Mouse (Mus musculus): ENCODE measurements at regions not wholly inside any gene's neighbourhood (a gene's known extent, or its start where the extent isn't known, plus 50 kb on each side); places are given as distances from the start of the nearest gene placed in this dataset.

DNA sequence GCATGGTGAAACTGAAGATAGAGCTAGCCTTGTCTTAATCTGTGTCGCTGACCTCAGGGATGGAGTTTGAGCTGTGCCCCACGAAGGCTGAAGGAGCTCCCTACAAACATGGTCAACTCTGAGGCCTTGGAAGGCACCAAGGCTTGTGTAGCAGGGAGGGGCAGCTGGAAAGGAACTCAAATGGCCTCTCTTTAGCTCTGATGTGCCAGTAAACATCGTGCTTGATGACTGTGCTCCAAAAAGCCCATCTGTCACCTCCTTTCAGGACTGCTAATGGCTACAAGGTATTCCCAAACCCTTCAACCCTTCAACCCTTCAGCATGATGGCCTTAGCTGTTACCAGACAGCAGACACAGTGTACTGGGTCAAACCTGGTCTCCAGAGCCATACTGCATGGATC, 334.3 kb upstream of the Npvf start:
- H3K9ac ChIP-seq (ENCODE audit: insufficient read depth, low read depth) = no peak overlapping the region
- H3K79me2 ChIP-seq (replicated peaks; ENCODE audit: control insufficient read depth, extremely low read depth, insufficient read depth, poor library complexity, severe bottlenecking) = no peaks in the 10 kb centered on the region
- DNase-seq (ENCODE audit: extremely low read depth) = no peak
- H3K27me3 ChIP-seq (replicated peaks) = peaks cover 10% of the 10 kb centered on the region
- no peak overlapping the region for H3K27ac ChIP-seq (ENCODE audit: insufficient read depth, low read depth)
- TF ChIP-seq KAT2A (IDR thresholded peaks at IDR 0.05; ENCODE audit: insufficient replicate concordance, low read length) (no peak), EP300 (IDR thresholded peaks at IDR 0.05; ENCODE audit: low read length) (no peak), TBP (conservative IDR thresholded peaks at IDR 0.05; ENCODE audit: low read depth, low read length) (no peak), POLR2A (IDR thresholded peaks at IDR 0.05; ENCODE audit: low read depth, low read length) (no peak), NELFE (IDR thresholded peaks at IDR 0.05; ENCODE audit: low read depth, low read length) (no peak), MXI1 (IDR thresholded peaks at IDR 0.05; ENCODE audit: low read depth, low read length) (no peak), ZMIZ1 (IDR thresholded peaks at IDR 0.05; ENCODE audit: low read depth, low read length) (no peak), JUN (IDR thresholded peaks at IDR 0.05; ENCODE audit: insufficient read depth, low read depth, low read length) (no peak), SIN3A (IDR thresholded peaks at IDR 0.05; ENCODE audit: low read length) (no peak), BHLHE40 (IDR thresholded peaks at IDR 0.05; ENCODE audit: low read depth, low read length) (no peak), IRF4 (IDR thresholded peaks at IDR 0.05; ENCODE audit: low read depth, low read length) (no peak), HCFC1 (IDR thresholded peaks at IDR 0.05; ENCODE audit: low read depth, low read length) (no peak), JUND (conservative IDR thresholded peaks at IDR 0.05; ENCODE audit: low read depth, low read length) (no peak), MYC (IDR thresholded peaks at IDR 0.05; ENCODE audit: low read depth, low read length) (no peak), GABPA (IDR thresholded peaks at IDR 0.05; ENCODE audit: insufficient replicate concordance, low read depth, low read length) (no peak), PAX5 (IDR thresholded peaks at IDR 0.05; ENCODE audit: low read length) (no peak), NRF1 (IDR thresholded peaks at IDR 0.05; ENCODE audit: low read depth, low read length) (no peak), UBTF (IDR thresholded peaks at IDR 0.05; ENCODE audit: low read depth, low read length) (no peak)
- H3K4me3 ChIP-seq (replicated peaks in 1 of 3; ENCODE audit: low read depth in 2 of 3, low read length in 2 of 3, poor library complexity in 1 of 3) = no peak overlapping the region
- no peak overlapping the region for H3K4me2 ChIP-seq (ENCODE audit: insufficient read depth, low read depth, poor library complexity, severe bottlenecking)
- H3K9me3 ChIP-seq (replicated peaks; ENCODE audit: low read length) = no peaks in the 10 kb centered on the region
- dilution Hi-C loops (cut with MboI; ENCODE audit: extremely low pct_ligation_motif_present, extremely low pct_unique_long_range_greater_than_20kb, low sequenced_read_pairs) = no loop called here
- in situ Hi-C loops (cut with MboI; ENCODE audit: low pct_ligation_motif_present, low pct_unique_long_range_greater_than_20kb, low sequenced_read_pairs) = loop anchor here (25.0 kb wide), 1 partner anchor 174 kb away; no protein-coding TSS in a partner anchor
- H3K36me3 ChIP-seq (replicated peaks in 1 of 2; ENCODE audit: control insufficient read depth in 1 of 2, insufficient read depth in 1 of 2, low read length in 1 of 2) = no peaks in the 10 kb centered on the region
- H3K4me1 ChIP-seq (ENCODE audit: control insufficient read depth in 1 of 2, insufficient read depth in 2 of 2) = no peaks in the 10 kb centered on the region

GRCm38 (mm10) chr6:50991528-50992125, 337.4 kb upstream of the Npvf start:
- H3K4me2 ChIP-seq (ENCODE audit: insufficient read depth, low read depth, poor library complexity, severe bottlenecking) = no peak overlapping the region
- TF ChIP-seq USF1 (IDR thresholded peaks at IDR 0.05; ENCODE audit: low read depth, low read length) (no peak), MYC (IDR thresholded peaks at IDR 0.05; ENCODE audit: low read depth, low read length) (no peak), ZMIZ1 (IDR thresholded peaks at IDR 0.05; ENCODE audit: low read depth, low read length) (no peak), SIN3A (IDR thresholded peaks at IDR 0.05; ENCODE audit: low read length) (no peak), POLR2AphosphoS2 (IDR thresholded peaks at IDR 0.05; ENCODE audit: low read depth, low read length) (no peak)
- dilution Hi-C loops (cut with MboI; ENCODE audit: extremely low pct_ligation_motif_present, extremely low pct_unique_long_range_greater_than_20kb, low sequenced_read_pairs) = no loop called here
- H3K4me3 ChIP-seq (replicated peaks in 1 of 3; ENCODE audit: low read depth in 2 of 3, low read length in 2 of 3, poor library complexity in 1 of 3) = no peak overlapping the region
- peaks cover 3% of the 10 kb centered on the region for H3K27me3 ChIP-seq (replicated peaks)
- in situ Hi-C loops (cut with MboI; ENCODE audit: low pct_ligation_motif_present, low pct_unique_long_range_greater_than_20kb, low sequenced_read_pairs) = loop anchor here (25.0 kb wide), 1 partner anchor 171 kb away; no protein-coding TSS in a partner anchor
- H3K9me3 ChIP-seq (replicated peaks; ENCODE audit: low read length) = no peaks in the 10 kb centered on the region
- no peak for DNase-seq (ENCODE audit: extremely low read depth)
- no peaks in the 10 kb centered on the region for H3K79me2 ChIP-seq (replicated peaks; ENCODE audit: control insufficient read depth, extremely low read depth, insufficient read depth, poor library complexity, severe bottlenecking)
- H3K27ac ChIP-seq (ENCODE audit: insufficient read depth, low read depth) = no peak overlapping the region
- H3K9ac ChIP-seq (ENCODE audit: insufficient read depth, low read depth) = no peak overlapping the region
- no peaks in the 10 kb centered on the region for H3K4me1 ChIP-seq (ENCODE audit: control insufficient read depth in 1 of 2, insufficient read depth in 2 of 2)
- H3K36me3 ChIP-seq (replicated peaks in 1 of 2; ENCODE audit: control insufficient read depth in 1 of 2, insufficient read depth in 1 of 2, low read length in 1 of 2) = no peaks in the 10 kb centered on the region
